Mouse (Mus musculus): ENCODE data around the gene Dennd6b. TPM values are rescaled to one million over a fixed set of nuclear protein-coding genes. Genes with fewer than 3 reads are reported as not detected.
A peak's percentile ranks its signal among the peaks of the same experiment; 100 is the strongest.

The Dennd6b gene
- total RNA-seq, 2 experiments from 2014 or later = 33.3 to 42.0 TPM

- DNase-seq (ENCODE audit: extremely low spot score in 1 of 2, low spot score in 1 of 2) = no peak
Observed at GRCm38 (mm10) chr15:89165478-89165877, 30.8 kb downstream of the Dennd6b start.

GRCm38 (mm10) chr15:89161397-89161796 is 34.9 kb downstream of the Dennd6b start:
- DNase-seq (ENCODE audit: extremely low spot score in 1 of 2, low spot score in 1 of 2) = no peak

GRCm38 (mm10) chr15:89158516-89158915 is 37.8 kb downstream of the Dennd6b start:
- DNase-seq (ENCODE audit: extremely low spot score in 1 of 2, low spot score in 1 of 2) = no peak

GRCm38 (mm10) chr15:89157954-89158353 is 38.3 kb downstream of the Dennd6b start:
- peak in 1 of 2 experiments; percentile 74 for DNase-seq (ENCODE audit: extremely low spot score in 1 of 2, low spot score in 1 of 2)

- DNase-seq (ENCODE audit: extremely low spot score in 1 of 2, low spot score in 1 of 2) = no peak
Observed at GRCm38 (mm10) chr15:89152312-89152711, 44.0 kb downstream of the Dennd6b start.

GRCm38 (mm10) chr15:89150041-89150390 is 46.3 kb downstream of the Dennd6b start:
- no peak for DNase-seq (ENCODE audit: extremely low spot score in 1 of 2, low spot score in 1 of 2)

GRCm38 (mm10) chr15:89149271-89150040 is 46.8 kb downstream of the Dennd6b start, which contains the start of gene Mapk11:
Mapk11 (minus strand) TSS chr15:89149628.
- DNase-seq (ENCODE audit: extremely low spot score in 1 of 2, low spot score in 1 of 2) = peak in 1 of 2 experiments; percentile 42

- DNase-seq (ENCODE audit: extremely low spot score in 1 of 2, low spot score in 1 of 2) = no peak
Observed at GRCm38 (mm10) chr15:89148496-89149270, 47.6 kb downstream of the Dennd6b start.

- DNase-seq (ENCODE audit: extremely low spot score in 1 of 2, low spot score in 1 of 2) = no peak
Observed at GRCm38 (mm10) chr15:89147895-89148294, 48.4 kb downstream of the Dennd6b start.

- DNase-seq (ENCODE audit: extremely low spot score in 1 of 2, low spot score in 1 of 2) = no peak
Observed at GRCm38 (mm10) chr15:89147456-89147855, 48.8 kb downstream of the Dennd6b start.

- no peak for DNase-seq (ENCODE audit: extremely low spot score in 1 of 2, low spot score in 1 of 2)
Observed at GRCm38 (mm10) chr15:89147024-89147423, 49.3 kb downstream of the Dennd6b start.

GRCm38 (mm10) chr15:89146537-89146936 is 49.8 kb downstream of the Dennd6b start:
- no peak for DNase-seq (ENCODE audit: extremely low spot score in 1 of 2, low spot score in 1 of 2)

- no peak for DNase-seq (ENCODE audit: extremely low spot score in 1 of 2, low spot score in 1 of 2)
Observed at GRCm38 (mm10) chr15:89145813-89146350, 50.4 kb downstream of the Dennd6b start.

- no peak for DNase-seq (ENCODE audit: extremely low spot score in 1 of 2, low spot score in 1 of 2)
Observed at GRCm38 (mm10) chr15:89144965-89145364, 51.3 kb downstream of the Dennd6b start.

GRCm38 (mm10) chr15:89143134-89143533 is 53.2 kb downstream of the Dennd6b start:
- no peak for DNase-seq (ENCODE audit: extremely low spot score in 1 of 2, low spot score in 1 of 2)

- DNase-seq (ENCODE audit: extremely low spot score in 1 of 2, low spot score in 1 of 2) = no peak
Observed at GRCm38 (mm10) chr15:89141905-89142304, 54.4 kb downstream of the Dennd6b start.

GRCm38 (mm10) chr15:89141443-89141842 is 54.9 kb downstream of the Dennd6b start:
- no peak for DNase-seq (ENCODE audit: extremely low spot score in 1 of 2, low spot score in 1 of 2)

- no peak for DNase-seq (ENCODE audit: extremely low spot score in 1 of 2, low spot score in 1 of 2)
Observed at GRCm38 (mm10) chr15:89140659-89141252, 55.5 kb downstream of the Dennd6b start, which contains the start of gene Mapk12. Mapk12 (minus strand) TSS chr15:89140703.

- DNase-seq (ENCODE audit: extremely low spot score in 1 of 2, low spot score in 1 of 2) = peak in 1 of 2 experiments; percentile 27
Observed at GRCm38 (mm10) chr15:89140048-89140658, 56.1 kb downstream of the Dennd6b start.

GRCm38 (mm10) chr15:89138531-89138930 is 57.8 kb downstream of the Dennd6b start:
- no peak for DNase-seq (ENCODE audit: extremely low spot score in 1 of 2, low spot score in 1 of 2)
